Mouse (Mus musculus) MEL (cell line): ENCODE measurements around the gene Wscd1. TPM values are rescaled to one million over a fixed set of nuclear protein-coding genes. Genes with fewer than 3 reads are reported as not detected.

Experiments used
- DNase-seq: peaks from one replicate; pipeline ENCODE4 v3.0.0; 2011; ENCODE audit warnings: low read depth, low spot score
- H3K27ac ChIP-seq: 2 replicates; pipeline ENCODE4 v1.5.1; 2012; ENCODE audit warnings: low read depth, mild to moderate bottlenecking, control low read depth, low read length, moderate library complexity; ENCODE audit not compliant: control insufficient read depth
- H3K27me3 ChIP-seq, 2 experiments: fragments of 150-350 bp in 1 of 2; sonication (generic) in 1 of 2; 2 replicates each; pipeline ENCODE4 v1.6.1; 2012; ENCODE audit warnings: low read length in 2 of 2, mild to moderate bottlenecking in 2 of 2, improper control_type of control experiment in 1 of 2, moderate library complexity in 1 of 2; ENCODE audit not compliant: insufficient read depth in 2 of 2, control insufficient read depth in 1 of 2
- H3K36me3 ChIP-seq, 2 experiments: 2 replicates each; pipeline ENCODE4 v1.6.1; 2012 to 2014; ENCODE audit warnings: low read length in 2 of 2, improper control_type of control experiment in 1 of 2, inconsistent platforms in 1 of 2, mild to moderate bottlenecking in 1 of 2; ENCODE audit not compliant: insufficient read depth in 2 of 2, control insufficient read depth in 1 of 2
- H3K4me1 ChIP-seq, 2 experiments: fragments of 150-350 bp in 1 of 2; sonication (generic) in 1 of 2; 2 replicates each; pipeline ENCODE4 v1.6.1; 2012; ENCODE audit warnings: low read length in 2 of 2, improper control_type of control experiment in 1 of 2, mild to moderate bottlenecking in 1 of 2; ENCODE audit not compliant: insufficient read depth in 2 of 2, control insufficient read depth in 1 of 2
- H3K4me3 ChIP-seq, 2 experiments: fragments of 150-350 bp in 1 of 2; sonication (generic) in 1 of 2; 2 replicates each; pipeline ENCODE4 v1.5.1; 2012; ENCODE audit warnings: low read depth in 2 of 2, low read length in 2 of 2, mild to moderate bottlenecking in 2 of 2, moderate library complexity in 2 of 2, control low read depth in 1 of 2, improper control_type of control experiment in 1 of 2; ENCODE audit not compliant: control insufficient read depth in 1 of 2, insufficient read depth in 1 of 2
- H3K79me2 ChIP-seq: 2 replicates; pipeline ENCODE4 v1.6.1; 2012; ENCODE audit warnings: mild to moderate bottlenecking, low read length, moderate library complexity; ENCODE audit not compliant: control insufficient read depth, poor library complexity, insufficient read depth
- H3K9ac ChIP-seq: 2 replicates; pipeline ENCODE4 v1.6.1; 2012; ENCODE audit warnings: low read depth, mild to moderate bottlenecking, control low read depth, low read length, moderate library complexity; ENCODE audit not compliant: control insufficient read depth, poor library complexity, severe bottlenecking
- H3K9me3 ChIP-seq: fragments of 150-350 bp; sonication (generic); replicated peaks from 2 replicates; pipeline ENCODE4 v1.6.1; 2012; ENCODE audit warnings: mild to moderate bottlenecking, low read length, improper control_type of control experiment, moderate library complexity; ENCODE audit not compliant: insufficient read depth
- CHD1 ChIP-seq: IDR thresholded peaks from 2 replicates; pipeline ENCODE4 v1.6.1; 2012; ENCODE audit warnings: low read depth, mild to moderate bottlenecking, inconsistent platforms, low read length, improper control_type of control experiment
- CHD2 ChIP-seq: IDR thresholded peaks from 2 replicates; pipeline ENCODE4 v1.6.1; 2011; ENCODE audit warnings: low read length, improper control_type of control experiment
- CTCF ChIP-seq, 3 experiments: IDR thresholded peaks in 2 of 3; conservative IDR thresholded peaks in 1 of 3; 2 replicates each; pipeline ENCODE4 v1.5.1; 2011 to 2012; ENCODE audit warnings: low read length in 3 of 3, low read depth in 2 of 3, mild to moderate bottlenecking in 2 of 3, improper control_type of control experiment in 1 of 3, inconsistent platforms in 1 of 3, mixed read lengths in 1 of 3, moderate library complexity in 1 of 3; ENCODE audit not compliant: control insufficient read depth in 1 of 3, insufficient read depth in 1 of 3, poor library complexity in 1 of 3, severe bottlenecking in 1 of 3
- ELF1 ChIP-seq: IDR thresholded peaks from 2 replicates; pipeline ENCODE4 v1.6.1; 2014; ENCODE audit warnings: low read depth, mild to moderate bottlenecking, inconsistent platforms, low read length, improper control_type of control experiment, moderate library complexity
- EP300 ChIP-seq, 2 experiments: IDR thresholded peaks; 2 replicates each; pipeline ENCODE4 v1.6.1; 2011; ENCODE audit warnings: improper control_type of control experiment in 2 of 2, low read length in 2 of 2, low read depth in 1 of 2, mild to moderate bottlenecking in 1 of 2
- ETS1 ChIP-seq: IDR thresholded peaks from 2 replicates; pipeline ENCODE4 v1.6.1; 2012; ENCODE audit warnings: low read depth, mild to moderate bottlenecking, inconsistent platforms, low read length, improper control_type of control experiment, moderate library complexity
- GATA1 ChIP-seq: IDR thresholded peaks from 2 replicates; pipeline ENCODE4 v1.6.1; 2011; ENCODE audit warnings: low read depth, low read length, improper control_type of control experiment
- HCFC1 ChIP-seq: IDR thresholded peaks from 2 replicates; pipeline ENCODE4 v1.6.1; 2012; ENCODE audit warnings: low read depth, mild to moderate bottlenecking, inconsistent platforms, low read length, improper control_type of control experiment, moderate library complexity
- JUND ChIP-seq: IDR thresholded peaks from 2 replicates; pipeline ENCODE4 v1.6.1; 2011; ENCODE audit warnings: low read depth, mild to moderate bottlenecking, improper control_type of control experiment, low read length
- KAT2A ChIP-seq: conservative IDR thresholded peaks from 2 replicates; pipeline ENCODE4 v1.6.1; 2012; ENCODE audit warnings: low read depth, low read length, improper control_type of control experiment, inconsistent platforms
- MEF2A ChIP-seq: IDR thresholded peaks from 2 replicates; pipeline ENCODE4 v1.6.1; 2014; ENCODE audit warnings: low read depth, mild to moderate bottlenecking, inconsistent platforms, low read length, improper control_type of control experiment; ENCODE audit not compliant: poor library complexity, insufficient replicate concordance, severe bottlenecking; ENCODE audit errors: extremely low read depth
- MYB ChIP-seq: IDR thresholded peaks from 2 replicates; pipeline ENCODE4 v1.6.1; 2011; ENCODE audit warnings: mild to moderate bottlenecking, low read depth, low read length, improper control_type of control experiment
- POLR2A ChIP-seq, 2 experiments: IDR thresholded peaks; 2 replicates each; pipeline ENCODE4 v1.6.1; 2011 to 2012; ENCODE audit warnings: low read length in 2 of 2, mild to moderate bottlenecking in 2 of 2, control low read depth in 1 of 2, improper control_type of control experiment in 1 of 2, low read depth in 1 of 2, moderate library complexity in 1 of 2; ENCODE audit not compliant: control insufficient read depth in 1 of 2, insufficient read depth in 1 of 2, poor library complexity in 1 of 2
- POLR2AphosphoS2 ChIP-seq: IDR thresholded peaks from 2 replicates; pipeline ENCODE4 v1.6.1; 2011; ENCODE audit warnings: low read length, improper control_type of control experiment
- RCOR1 ChIP-seq: IDR thresholded peaks from 2 replicates; pipeline ENCODE4 v1.6.1; 2012; ENCODE audit warnings: low read depth, mild to moderate bottlenecking, inconsistent platforms, low read length, improper control_type of control experiment
- SIN3A ChIP-seq: IDR thresholded peaks from 2 replicates; pipeline ENCODE4 v1.6.1; 2012; ENCODE audit warnings: low read length, improper control_type of control experiment, inconsistent platforms
- TBP ChIP-seq: IDR thresholded peaks from 2 replicates; pipeline ENCODE4 v1.8.0; 2011; ENCODE audit warnings: low read depth, low read length, improper control_type of control experiment
- UBTF ChIP-seq: IDR thresholded peaks from 2 replicates; pipeline ENCODE4 v1.6.1; 2012; ENCODE audit warnings: low read depth, mild to moderate bottlenecking, inconsistent platforms, low read length, improper control_type of control experiment, moderate library complexity, borderline replicate concordance; ENCODE audit not compliant: insufficient read depth
- USF1 ChIP-seq: IDR thresholded peaks from 2 replicates; pipeline ENCODE4 v1.6.1; 2014; ENCODE audit warnings: low read depth, mild to moderate bottlenecking, inconsistent platforms, low read length, improper control_type of control experiment, moderate library complexity
- USF2 ChIP-seq, 2 experiments: IDR thresholded peaks; 2 replicates each; pipeline ENCODE4 v1.6.1; 2011 to 2012; ENCODE audit warnings: improper control_type of control experiment in 2 of 2, low read length in 2 of 2, borderline replicate concordance in 1 of 2, inconsistent platforms in 1 of 2, low read depth in 1 of 2, mild to moderate bottlenecking in 1 of 2; ENCODE audit not compliant: insufficient read depth in 1 of 2
- ZKSCAN1 ChIP-seq: IDR thresholded peaks from 2 replicates; pipeline ENCODE4 v1.6.1; 2012; ENCODE audit warnings: low read depth, mild to moderate bottlenecking, inconsistent platforms, low read length, improper control_type of control experiment, moderate library complexity
- ZMIZ1 ChIP-seq: IDR thresholded peaks from 2 replicates; pipeline ENCODE4 v1.6.1; 2012; ENCODE audit warnings: low read depth, mild to moderate bottlenecking, inconsistent platforms, low read length, improper control_type of control experiment, moderate library complexity
- ZNF384 ChIP-seq: IDR thresholded peaks from 2 replicates; pipeline ENCODE4 v1.6.1; 2012; ENCODE audit warnings: low read depth, mild to moderate bottlenecking, inconsistent platforms, low read length, improper control_type of control experiment
- polyA plus RNA-seq, 2 experiments: library from polyadenylated mRNA; stranded (reverse) in 1 of 2; unstranded in 1 of 2; fragments of >175 nt in 1 of 2; fragments of >200 nt in 1 of 2; gene quantifications; 2 replicates each; pipeline versions ENCODE4 v1.2.1 to v1.2.4; 2012; ENCODE audit warnings: low replicate concordance in 2 of 2, low read depth in 1 of 2; ENCODE audit not compliant: insufficient read length in 2 of 2, insufficient read depth in 1 of 2, missing spikeins in 1 of 2
- total RNA-seq: library from RNA; depleted of rRNA; stranded (reverse); fragments of 300-350 nt; gene quantifications from 2 replicates; pipeline ENCODE4 v1.2.3, GENCODE M21; 2012

Gene Wscd1
- total and polyA plus RNA-seq, 3 experiments, result not detected

DNA sequence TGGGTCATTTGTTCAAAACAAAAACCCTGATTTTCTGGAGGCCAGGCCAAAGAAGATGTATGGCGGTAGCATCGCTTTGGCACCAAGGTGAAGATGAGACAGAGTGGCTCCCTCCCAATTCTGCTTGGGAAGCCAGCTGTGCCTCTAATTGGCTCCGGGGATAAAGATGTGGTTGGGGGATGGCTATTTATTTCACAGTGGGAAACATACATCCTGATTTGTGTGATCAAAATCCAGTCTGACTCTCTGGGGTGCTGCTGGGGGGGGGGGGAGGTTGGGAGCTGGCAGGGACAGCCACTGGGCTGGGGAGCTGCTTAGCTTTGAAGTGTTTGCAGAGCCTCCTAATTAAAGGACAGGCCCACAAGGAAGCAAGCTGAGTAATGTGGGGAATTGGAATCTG lies 20.4 kb upstream of the Wscd1 start:
- DNase-seq, result no peak
- H3K9ac ChIP-seq, result no peak overlapping the region
- no peaks in the 10 kb centered on the region for H3K79me2 ChIP-seq
- H3K9me3 ChIP-seq, result no peaks in the 10 kb centered on the region
- TF ChIP-seq KAT2A (no peak), CTCF (IDR thresholded peaks at IDR 0.05 in 2 of 3, conservative IDR thresholded peaks at IDR 0.05 in 1 of 3; ENCODE audit: control insufficient read depth in 1 of 3, insufficient read depth in 1 of 3, low read depth in 2 of 3, low read length in 3 of 3, poor library complexity in 1 of 3, severe bottlenecking in 1 of 3) (no peak), ELF1 (no peak), MYB (no peak), MEF2A (no peak), EP300 (IDR thresholded peaks at IDR 0.05; ENCODE audit: low read depth in 1 of 2, low read length in 2 of 2) (no peak), TBP (no peak)
- H3K27me3 ChIP-seq, result no peaks in the 10 kb centered on the region
- H3K27ac ChIP-seq, result no peak overlapping the region
- H3K36me3 ChIP-seq, result no peaks in the 10 kb centered on the region
- no peaks in the 10 kb centered on the region for H3K4me1 ChIP-seq
- H3K4me3 ChIP-seq, result no peak overlapping the region

- Histone ChIP-seq H3K36me3 (no peaks in the 10 kb centered on the region), H3K4me1 (no peaks in the 10 kb centered on the region), H3K9ac (no peak overlapping the region), H3K27ac (no peak overlapping the region), H3K79me2 (no peaks in the 10 kb centered on the region), H3K4me3 (no peak overlapping the region), H3K27me3 (no peaks in the 10 kb centered on the region), H3K9me3 (no peaks in the 10 kb centered on the region)
- TF ChIP-seq ZNF384 (no peak), POLR2A (IDR thresholded peaks at IDR 0.05; ENCODE audit: control insufficient read depth in 1 of 2, insufficient read depth in 1 of 2, low read depth in 1 of 2, low read length in 2 of 2, poor library complexity in 1 of 2) (no peak), USF2 (IDR thresholded peaks at IDR 0.05; ENCODE audit: borderline replicate concordance in 1 of 2, insufficient read depth in 1 of 2, low read depth in 1 of 2, low read length in 2 of 2) (no peak), HCFC1 (no peak), POLR2AphosphoS2 (no peak), CHD1 (no peak), SIN3A (no peak), JUND (no peak), USF1 (no peak), ETS1 (no peak), CHD2 (no peak), UBTF (no peak), KAT2A (no peak), ZMIZ1 (no peak), GATA1 (no peak), RCOR1 (no peak), ZKSCAN1 (no peak)
- DNase-seq, result no peak
These were observed 15.9 kb upstream of the Wscd1 start for GRCm38 (mm10) chr11:71733771-71734170.
